Mouse (Mus musculus) intestine, embryonic 16.5 days (tissue): Measurements from ENCODE around the gene Aif1. TPM values are rescaled to one million over a fixed set of nuclear protein-coding genes. Genes with fewer than 3 reads are reported as not detected.

ENCODE experiments used
- ATAC-seq: fragments of 200-750 bp; cut with Nextera tagmentation; 2 replicates; pipeline ENCODE4 v1.8.0; 2017; ENCODE audit warnings: moderate TSS enrichment, moderate library complexity
- H3K27ac ChIP-seq: fragments of 300-500 bp; sonication (generic); 2 replicates; pipeline ENCODE4 v1.5.1; 2014; ENCODE audit warnings: mild to moderate bottlenecking, low read length
- H3K27me3 ChIP-seq: fragments of 300-500 bp; sonication (generic); replicated peaks from 2 replicates; pipeline ENCODE4 v1.6.1; 2014; ENCODE audit warnings: low read length, control low read depth, mixed read lengths; ENCODE audit not compliant: control insufficient read depth, insufficient read depth
- H3K36me3 ChIP-seq: fragments of 300-500 bp; sonication (generic); 2 replicates; pipeline ENCODE4 v1.6.1; 2014; ENCODE audit warnings: low read length, control low read depth; ENCODE audit not compliant: control insufficient read depth, insufficient read depth
- H3K4me1 ChIP-seq: fragments of 300-500 bp; sonication (generic); 2 replicates; pipeline ENCODE4 v1.6.1; 2014; ENCODE audit warnings: low read length, control low read depth, mixed read lengths; ENCODE audit not compliant: control insufficient read depth, insufficient read depth
- H3K4me2 ChIP-seq: fragments of 300-500 bp; sonication (generic); 2 replicates; pipeline ENCODE4 v1.6.1; 2014; ENCODE audit warnings: low read depth, low read length, control low read depth
- H3K4me3 ChIP-seq: fragments of 300-500 bp; sonication (generic); 2 replicates; pipeline ENCODE4 v1.5.1; 2014; ENCODE audit warnings: mild to moderate bottlenecking, low read length
- H3K9ac ChIP-seq: fragments of 300-500 bp; sonication (generic); 2 replicates; pipeline ENCODE4 v1.6.1; 2014; ENCODE audit warnings: low read depth, low read length
- H3K9me3 ChIP-seq: fragments of 300-500 bp; sonication (generic); 2 replicates; pipeline ENCODE4 v1.6.1; 2016; ENCODE audit warnings: low read length, control low read depth; ENCODE audit not compliant: control insufficient read depth
- WGBS: fragments of 180-500 bp; shearing (Covaris S2); extraction: QIAGEN DNeasy Blood & Tissue Kit; methylation state at CpG from one replicate; pipeline ENCODE4 v1.1.7; 2014; 5-methylcytosine and 5-hydroxymethylcytosine counted together
- microRNA-seq: library from miRNA; unstranded; fragments of <30 nt; microRNA quantifications from one replicate; pipeline ENCODE4, GENCODE M21; 2016
- polyA plus RNA-seq: library from polyadenylated mRNA; unstranded; fragments of >200 nt; fragmentation: Nextera tagmentation; extraction: Ambion mirVana; gene quantifications from 2 replicates; pipeline ENCODE4 v1.2.1, GENCODE M21; 2015

Aif1 gene
- polyA plus RNA-seq, 1 experiment from 2014 or later, result 19.4 TPM

- Histone ChIP-seq H3K4me3 (peak within 1 kb of the TSS; percentile 76), H3K4me1 (peaks cover 20% of the 10 kb centered on the region), H3K27me3 (no peaks in the 10 kb centered on the region), H3K4me2 (peak within 1 kb of the TSS; percentile 90), H3K9ac (peak within 1 kb of the TSS; percentile 83), H3K36me3 (no peaks in the 10 kb centered on the region), H3K9me3 (no peaks in the 10 kb centered on the region), H3K27ac (peak within 1 kb of the TSS; percentile 90)
- peak; percentile 94 for ATAC-seq
- under 1% methylated on average over 50 of the region's 50 CpGs for WGBS
Measured at GRCm38 (mm10) chr17:35121143-35121799, 54.6 kb downstream of the Aif1 start, which contains the start of gene Gpank1. Gene Gpank1, plus strand, starts transcription at chr17:35121455.

Small RNA genes within 50 kb of the gene (microRNA-seq; reads per million reads assigned to microRNA genes)
- gene Mir6973a (not detected), gene Mir6974 (not detected)

Other genes with a start within 250 kb of the Aif1 start
- gene Neu1, start 244.8 kb downstream of the Aif1 start, polyA plus RNA-seq, result 226 and 301 TPM in 2 replicates
- 0.22 and 0.24 TPM in 2 replicates for gene Hspa1b, start 216.8 kb downstream of the Aif1 start, polyA plus RNA-seq
- not detected in 2 replicates for gene Gm20481, start 206.2 kb downstream of the Aif1 start, polyA plus RNA-seq
- gene Hspa1a, start 203.9 kb downstream of the Aif1 start, polyA plus RNA-seq, result 6.3 and 6.6 TPM in 2 replicates
- 0.38 and 0.57 TPM in 2 replicates for gene Hspa1l, start 203.4 kb downstream of the Aif1 start, polyA plus RNA-seq
- gene Lsm2, start 194.2 kb downstream of the Aif1 start, polyA plus RNA-seq, result 159 and 181 TPM in 2 replicates
- 112 and 119 TPM in 2 replicates for gene Vars, start 175.1 kb downstream of the Aif1 start, polyA plus RNA-seq
- 0.18 and 0.27 TPM in 2 replicates for gene Vwa7, start 159.5 kb downstream of the Aif1 start, polyA plus RNA-seq
- gene Sapcd1, start 148.1 kb downstream of the Aif1 start, polyA plus RNA-seq, result 11.3 TPM in 2 replicates
- 3.6 and 4.4 TPM in 2 replicates for gene Msh5, start 129.3 kb downstream of the Aif1 start, polyA plus RNA-seq
- 405 and 416 TPM in 2 replicates for gene Clic1, start 126.1 kb downstream of the Aif1 start, polyA plus RNA-seq
- gene Ddah2, start 117.0 kb downstream of the Aif1 start, polyA plus RNA-seq, result 146 and 170 TPM in 2 replicates
- gene Ly6g6c, start 110.7 kb downstream of the Aif1 start, polyA plus RNA-seq, result 0.24 TPM in 1 of 2 replicates, not detected in the other
- 0.37 and 0.40 TPM in 2 replicates for gene Mpig6b, start 109.9 kb downstream of the Aif1 start, polyA plus RNA-seq
- gene Ly6g6e, start 99.2 kb downstream of the Aif1 start, polyA plus RNA-seq, result 3.4 and 3.8 TPM in 2 replicates
- gene Ly6g6d, start 98.0 kb downstream of the Aif1 start, polyA plus RNA-seq, result 4.3 and 5.6 TPM in 2 replicates
- 0.16 and 0.23 TPM in 2 replicates for gene Ly6g6f, start 90.5 kb downstream of the Aif1 start, polyA plus RNA-seq
- gene Abhd16a, start 86.8 kb downstream of the Aif1 start, polyA plus RNA-seq, result 107 and 108 TPM in 2 replicates
- not detected in 2 replicates for gene Ly6g5c, start 67.8 kb downstream of the Aif1 start, polyA plus RNA-seq
- 0.56 and 0.66 TPM in 2 replicates for gene Ly6g5b, start 60.6 kb downstream of the Aif1 start, polyA plus RNA-seq
- 16.8 and 21.3 TPM in 2 replicates for gene Gpank1, start 54.6 kb downstream of the Aif1 start, polyA plus RNA-seq
- 246 and 254 TPM in 2 replicates for gene Csnk2b, start 54.0 kb downstream of the Aif1 start, polyA plus RNA-seq
- gene D17H6S53E, start 49.7 kb downstream of the Aif1 start, polyA plus RNA-seq, result 15.4 and 18.3 TPM in 2 replicates
- gene Apom, start 44.0 kb downstream of the Aif1 start, polyA plus RNA-seq, result 9.4 and 20.2 TPM in 2 replicates
- 37.5 and 41.3 TPM in 2 replicates for gene Bag6, start 40.9 kb downstream of the Aif1 start, polyA plus RNA-seq
- gene Prrc2a, start 11.2 kb downstream of the Aif1 start, polyA plus RNA-seq, result 103 TPM in 2 replicates
- 16.9 and 17.1 TPM in 2 replicates for gene Lst1, start 12.4 kb upstream of the Aif1 start, polyA plus RNA-seq
- gene Ltb, start 18.4 kb upstream of the Aif1 start, polyA plus RNA-seq, result 4.4 and 4.7 TPM in 2 replicates
- gene Tnf, start 25.9 kb upstream of the Aif1 start, polyA plus RNA-seq, result 0.18 and 0.23 TPM in 2 replicates
- gene Lta, start 29.3 kb upstream of the Aif1 start, polyA plus RNA-seq, result 0.99 and 1.2 TPM in 2 replicates
- 0.29 and 0.46 TPM in 2 replicates for gene Gm16181, start 44.8 kb upstream of the Aif1 start, polyA plus RNA-seq
- 4.7 and 4.8 TPM in 2 replicates for gene Atp6v1g2, start 57.6 kb upstream of the Aif1 start, polyA plus RNA-seq
- gene Nfkbil1, start 59.7 kb upstream of the Aif1 start, polyA plus RNA-seq, result 8.9 and 9.2 TPM in 2 replicates
- gene Ddx39b, start 65.7 kb upstream of the Aif1 start, polyA plus RNA-seq, result 325 and 376 TPM in 2 replicates
- 238 and 255 TPM in 2 replicates for gene H2-D1, start 86.7 kb upstream of the Aif1 start, polyA plus RNA-seq
- gene H2-Q1, start 144.3 kb upstream of the Aif1 start, polyA plus RNA-seq, result 8.8 and 12.8 TPM in 2 replicates
- 136 and 184 TPM in 2 replicates for gene H2-Q2, start 166.2 kb upstream of the Aif1 start, polyA plus RNA-seq
- 4.8 and 5.1 TPM in 2 replicates for gene H2-Q4, start 203.5 kb upstream of the Aif1 start, polyA plus RNA-seq
- gene H2-Q6, start 248.8 kb upstream of the Aif1 start, polyA plus RNA-seq, result 2.0 and 2.2 TPM in 2 replicates